Mouse (Mus musculus) embryonic fibroblast, embryonic 13.5 days (primary cell): ENCODE data around the gene Prdx6.

Experiments
- CTCF ChIP-seq: IDR thresholded peaks from 2 replicates; pipeline ENCODE4 v1.5.1; 2011; ENCODE audit warnings: mild to moderate bottlenecking, control low read depth, low read length, moderate library complexity, borderline replicate concordance; ENCODE audit not compliant: insufficient read depth
- POLR2A ChIP-seq: IDR thresholded peaks from 2 replicates; pipeline ENCODE4 v1.6.1; 2011; ENCODE audit warnings: low read depth, mild to moderate bottlenecking, control low read depth, low read length, moderate library complexity

DNA sequence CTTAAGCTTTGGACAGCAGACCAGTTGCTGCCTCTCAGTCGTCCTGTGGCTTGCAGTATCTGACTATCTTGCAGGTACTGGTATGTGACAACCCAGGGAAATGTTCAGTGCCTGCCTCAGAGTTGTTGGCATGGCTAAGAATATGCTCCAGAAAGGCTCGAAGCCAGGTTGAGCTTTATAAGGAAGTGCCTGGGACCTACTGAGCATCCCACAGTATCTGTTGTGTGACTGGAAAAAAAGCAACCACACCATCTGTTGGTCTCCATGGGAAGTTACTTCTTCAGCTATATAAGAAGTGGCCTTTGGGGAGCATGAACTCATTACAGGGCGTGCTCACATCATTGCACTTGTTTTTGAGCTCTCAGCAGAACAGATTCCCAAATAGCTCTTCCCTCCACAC lies 31.2 kb downstream of the Prdx6 start:
- TF ChIP-seq CTCF (no peak), POLR2A (no peak)
